Mouse (Mus musculus) kidney, postnatal 0 days (tissue): ENCODE measurements at regions not wholly inside any gene's neighbourhood (a gene's known extent, or its start where the extent isn't known, plus 50 kb on each side); places are given as distances from the start of the nearest gene placed in this dataset.
A peak's percentile ranks its signal among the peaks of the same experiment; 100 is the strongest.

Experiments
- ATAC-seq: fragments of 200-750 bp; cut with Nextera tagmentation; replicated peaks from 2 replicates; pipeline ENCODE4 v1.8.0; 2017; ENCODE audit warnings: low read depth, moderate number of reproducible peaks, moderate TSS enrichment, moderate library complexity; ENCODE audit not compliant: low FRiP score
- DNase-seq: peaks from one replicate; pipeline ENCODE4 v3.0.0-alpha.2; 2016; ENCODE audit warnings: low spot score
- H3K27ac ChIP-seq: fragments of 300-500 bp; sonication (generic); 2 replicates; pipeline ENCODE4 v1.5.1; 2014; ENCODE audit warnings: mild to moderate bottlenecking
- H3K27me3 ChIP-seq: fragments of 300-500 bp; sonication (generic); 2 replicates; pipeline ENCODE4 v1.6.1; 2014; ENCODE audit warnings: low read length, mixed read lengths; ENCODE audit not compliant: insufficient read depth
- H3K36me3 ChIP-seq: fragments of 300-500 bp; sonication (generic); 2 replicates; pipeline ENCODE4 v1.6.1; 2014; ENCODE audit warnings: low read length, mixed read lengths; ENCODE audit not compliant: insufficient read depth
- H3K4me1 ChIP-seq: fragments of 300-500 bp; sonication (generic); replicated peaks from 2 replicates; pipeline ENCODE4 v1.6.1; 2014; ENCODE audit warnings: antibody characterized with exemption, low read length, mixed read lengths; ENCODE audit not compliant: insufficient read depth
- H3K4me2 ChIP-seq: fragments of 300-500 bp; sonication (generic); 2 replicates; pipeline ENCODE4 v1.6.1; 2014; ENCODE audit warnings: mild to moderate bottlenecking, low read length, moderate library complexity, mixed read lengths
- H3K4me3 ChIP-seq: fragments of 300-500 bp; sonication (generic); replicated peaks from 2 replicates; pipeline ENCODE4 v1.5.1; 2014; ENCODE audit warnings: low read depth, low read length
- H3K9ac ChIP-seq: fragments of 300-500 bp; sonication (generic); 2 replicates; pipeline ENCODE4 v1.6.1; 2014; ENCODE audit warnings: low read depth, low read length
- H3K9me3 ChIP-seq: fragments of 300-500 bp; sonication (generic); replicated peaks from 2 replicates; pipeline ENCODE4 v1.6.1; 2016; ENCODE audit warnings: low read length, inconsistent platforms, mixed read lengths
- CTCF ChIP-seq: IDR thresholded peaks from 2 replicates; pipeline ENCODE4 v1.5.1; 2016; ENCODE audit warnings: antibody characterized with exemption, low read depth, mild to moderate bottlenecking, moderate library complexity
- WGBS: fragments of 180-500 bp; shearing (Covaris S2); extraction: QIAGEN DNeasy Blood & Tissue Kit; methylation state at CpG from one replicate; pipeline ENCODE4 v1.1.7; 2014; 5-methylcytosine and 5-hydroxymethylcytosine counted together

GRCm38 (mm10) chr5:44306769-44307557, 80.5 kb upstream of the Tapt1 start:
- no peak overlapping the region for H3K9ac ChIP-seq
- H3K27ac ChIP-seq: no peak overlapping the region
- no peak for DNase-seq
- no peaks in the 10 kb centered on the region for H3K36me3 ChIP-seq
- peak overlapping the region; percentile 8; the same call in 1 of the 2 replicates for H3K4me2 ChIP-seq
- no peak for ATAC-seq
- WGBS: 26% methylated on average over 12 of the region's 16 CpGs
- TF ChIP-seq CTCF: no peak
- no peaks in the 10 kb centered on the region for H3K4me1 ChIP-seq
- H3K27me3 ChIP-seq: no peaks in the 10 kb centered on the region
- H3K9me3 ChIP-seq: no peaks in the 10 kb centered on the region
- H3K4me3 ChIP-seq: no peak overlapping the region

- no peak overlapping the region for H3K27ac ChIP-seq
- no peaks in the 10 kb centered on the region for H3K4me1 ChIP-seq
- 26% methylated on average over 14 of the region's 14 CpGs for WGBS
- H3K9ac ChIP-seq: no peak overlapping the region
- peak; percentile 89 for DNase-seq
- H3K36me3 ChIP-seq: no peaks in the 10 kb centered on the region
- 0 out of 2 replicates have a peak overlapping the region, but pooled peaks have one; percentile 9 for H3K4me2 ChIP-seq
- H3K27me3 ChIP-seq: no peaks in the 10 kb centered on the region
- no peaks in the 10 kb centered on the region for H3K9me3 ChIP-seq
- no peak overlapping the region for H3K4me3 ChIP-seq
- peak; percentile 94 for TF ChIP-seq CTCF
- ATAC-seq: no peak
Observed at GRCm38 (mm10) chr5:44303886-44304855, 77.7 kb upstream of the Tapt1 start.

GRCm38 (mm10) chr5:44284384-44284783, 58.0 kb upstream of the Tapt1 start:
- Histone ChIP-seq H3K27me3 (no peaks in the 10 kb centered on the region), H3K27ac (no peak overlapping the region), H3K4me1 (no peaks in the 10 kb centered on the region), H3K36me3 (no peaks in the 10 kb centered on the region), H3K9me3 (no peaks in the 10 kb centered on the region), H3K9ac (no peak overlapping the region), H3K4me2 (no peak overlapping the region), H3K4me3 (no peak overlapping the region)
- DNase-seq: peak; percentile 85
- WGBS: 9% methylated on average over 5 of the region's 5 CpGs
- ATAC-seq: no peak
- peak; percentile 97 for TF ChIP-seq CTCF
